Mouse (Mus musculus): ENCODE data around the gene Ryr1. TPM values are rescaled to one million over a fixed set of nuclear protein-coding genes. Genes with fewer than 3 reads are reported as not detected.
A peak's percentile ranks its signal among the peaks of the same experiment; 100 is the strongest.

Gene Ryr1
- polyA plus RNA-seq, 1 experiment: 0.05 TPM

GRCm38 (mm10) chr7:29023514-29023913, 101.5 kb downstream of the Ryr1 start:
- TF ChIP-seq POLR2A (IDR thresholded peaks at IDR 0.05; ENCODE audit: low read depth, low read length) (no peak), CTCF (IDR thresholded peaks at IDR 0.05; ENCODE audit: extremely low read depth, insufficient read length, insufficient replicate concordance, low read depth, low read length) (no peak)
- 83% methylated on average over 8 of the region's 8 CpGs for WGBS
- Histone ChIP-seq H3K36me3 (ENCODE audit: control insufficient read depth, insufficient read depth, low read length) (no peaks in the 10 kb centered on the region), H3K4me1 (ENCODE audit: control insufficient read depth, insufficient read depth, insufficient read length, low read length) (peaks cover 5% of the 10 kb centered on the region), H3K4me3 (ENCODE audit: low read depth, low read length) (no peak overlapping the region), H3K27ac (ENCODE audit: insufficient read depth, low read depth, low read length) (no peak overlapping the region), H3K27me3 (ENCODE audit: control insufficient read depth, insufficient read depth, low read length) (peaks cover 16% of the 10 kb centered on the region)

DNA sequence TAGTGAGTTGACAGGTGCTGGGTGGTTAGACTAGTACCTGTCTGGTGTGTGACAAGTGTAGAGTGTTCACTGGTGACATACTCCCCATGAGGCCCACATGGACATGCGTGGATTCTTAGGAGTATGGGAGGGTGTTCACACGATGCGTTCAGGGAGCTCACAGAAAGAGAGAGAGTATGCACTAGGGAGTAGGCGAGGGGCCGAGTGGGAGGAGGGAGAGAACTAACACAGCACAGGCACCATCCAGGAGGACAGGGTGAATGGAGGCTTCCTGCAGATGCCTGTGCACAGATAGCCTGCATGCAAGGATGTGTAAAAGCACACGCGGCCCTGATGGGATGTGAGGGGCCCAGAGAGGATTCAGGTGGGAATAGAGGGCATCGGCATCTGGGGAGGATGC, 102.5 kb downstream of the Ryr1 start:
- Histone ChIP-seq H3K4me3 (ENCODE audit: low read depth, low read length) (no peak overlapping the region), H3K4me1 (ENCODE audit: control insufficient read depth, insufficient read depth, insufficient read length, low read length) (peaks cover 5% of the 10 kb centered on the region), H3K27ac (ENCODE audit: insufficient read depth, low read depth, low read length) (no peak overlapping the region), H3K27me3 (ENCODE audit: control insufficient read depth, insufficient read depth, low read length) (peaks cover 18% of the 10 kb centered on the region), H3K36me3 (ENCODE audit: control insufficient read depth, insufficient read depth, low read length) (no peaks in the 10 kb centered on the region)
- WGBS: 88% methylated on average over 8 of the region's 8 CpGs
- TF ChIP-seq POLR2A (IDR thresholded peaks at IDR 0.05; ENCODE audit: low read depth, low read length): no peak
- no peak for TF ChIP-seq CTCF (IDR thresholded peaks at IDR 0.05; ENCODE audit: extremely low read depth, insufficient read length, insufficient replicate concordance, low read depth, low read length)

GRCm38 (mm10) chr7:29019447-29020220, 105.3 kb downstream of the Ryr1 start:
- Histone ChIP-seq H3K4me1 (ENCODE audit: control insufficient read depth, insufficient read depth, insufficient read length, low read length) (peaks cover 5% of the 10 kb centered on the region), H3K36me3 (ENCODE audit: control insufficient read depth, insufficient read depth, low read length) (no peaks in the 10 kb centered on the region), H3K4me3 (ENCODE audit: low read depth, low read length) (peak overlapping the region; percentile 44), H3K27ac (ENCODE audit: insufficient read depth, low read depth, low read length) (no peak overlapping the region), H3K27me3 (ENCODE audit: control insufficient read depth, insufficient read depth, low read length) (peaks cover 18% of the 10 kb centered on the region)
- 4% methylated on average over 88 of the region's 88 CpGs for WGBS
- no peak for TF ChIP-seq CTCF (IDR thresholded peaks at IDR 0.05; ENCODE audit: extremely low read depth, insufficient read length, insufficient replicate concordance, low read depth, low read length)
- no peak for TF ChIP-seq POLR2A (IDR thresholded peaks at IDR 0.05; ENCODE audit: low read depth, low read length)

- Histone ChIP-seq H3K4me3 (ENCODE audit: low read depth, low read length) (no peak overlapping the region), H3K4me1 (ENCODE audit: control insufficient read depth, insufficient read depth, insufficient read length, low read length) (peaks cover 5% of the 10 kb centered on the region), H3K36me3 (ENCODE audit: control insufficient read depth, insufficient read depth, low read length) (no peaks in the 10 kb centered on the region), H3K27me3 (ENCODE audit: control insufficient read depth, insufficient read depth, low read length) (peaks cover 18% of the 10 kb centered on the region), H3K27ac (ENCODE audit: insufficient read depth, low read depth, low read length) (no peak overlapping the region)
- TF ChIP-seq CTCF (IDR thresholded peaks at IDR 0.05; ENCODE audit: extremely low read depth, insufficient read length, insufficient replicate concordance, low read depth, low read length) (no peak), POLR2A (IDR thresholded peaks at IDR 0.05; ENCODE audit: low read depth, low read length) (no peak)
- WGBS: 81% methylated on average over 7 of the region's 7 CpGs
These were observed 107.8 kb downstream of the Ryr1 start for GRCm38 (mm10) chr7:29017222-29017621.

- no peak overlapping the region for H3K4me3 ChIP-seq (ENCODE audit: low read depth, low read length)
- peaks cover 5% of the 10 kb centered on the region for H3K4me1 ChIP-seq (ENCODE audit: control insufficient read depth, insufficient read depth, insufficient read length, low read length)
- TF ChIP-seq POLR2A (IDR thresholded peaks at IDR 0.05; ENCODE audit: low read depth, low read length): no peak
- TF ChIP-seq CTCF (IDR thresholded peaks at IDR 0.05; ENCODE audit: extremely low read depth, insufficient read length, insufficient replicate concordance, low read depth, low read length): no peak
- 77% methylated on average over 7 of the region's 7 CpGs for WGBS
- peaks cover 18% of the 10 kb centered on the region for H3K27me3 ChIP-seq (ENCODE audit: control insufficient read depth, insufficient read depth, low read length)
- H3K36me3 ChIP-seq (ENCODE audit: control insufficient read depth, insufficient read depth, low read length): no peaks in the 10 kb centered on the region
- H3K27ac ChIP-seq (ENCODE audit: insufficient read depth, low read depth, low read length): no peak overlapping the region
These were observed 108.5 kb downstream of the Ryr1 start for GRCm38 (mm10) chr7:29016440-29016839.

DNA sequence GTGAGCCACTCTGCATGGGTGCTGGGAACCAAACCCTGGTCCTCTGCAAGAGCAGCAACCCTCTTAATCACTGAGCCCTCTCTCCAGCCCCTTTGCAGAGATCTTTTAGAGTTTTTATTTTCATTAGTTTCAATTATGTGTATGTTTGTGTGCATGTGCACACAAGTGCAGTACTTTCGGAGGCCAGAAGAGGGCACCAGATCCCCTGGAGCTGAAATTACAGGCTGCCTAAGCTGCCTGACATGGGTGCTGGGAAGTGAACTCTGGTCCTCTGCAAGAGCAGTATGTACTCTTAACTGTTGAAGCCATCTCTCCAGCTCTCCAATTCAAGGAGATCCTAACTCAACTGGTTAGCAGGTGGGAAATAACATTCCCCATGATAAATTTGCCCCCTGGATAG, 110.0 kb downstream of the Ryr1 start:
- peaks cover 14% of the 10 kb centered on the region for H3K27me3 ChIP-seq (ENCODE audit: control insufficient read depth, insufficient read depth, low read length)
- H3K4me1 ChIP-seq (ENCODE audit: control insufficient read depth, insufficient read depth, insufficient read length, low read length): peaks cover 5% of the 10 kb centered on the region
- WGBS: 91% methylated on average over 1 of the region's 1 CpGs
- H3K27ac ChIP-seq (ENCODE audit: insufficient read depth, low read depth, low read length): no peak overlapping the region
- TF ChIP-seq CTCF (IDR thresholded peaks at IDR 0.05; ENCODE audit: extremely low read depth, insufficient read length, insufficient replicate concordance, low read depth, low read length): no peak
- TF ChIP-seq POLR2A (IDR thresholded peaks at IDR 0.05; ENCODE audit: low read depth, low read length): no peak
- no peak overlapping the region for H3K4me3 ChIP-seq (ENCODE audit: low read depth, low read length)
- H3K36me3 ChIP-seq (ENCODE audit: control insufficient read depth, insufficient read depth, low read length): no peaks in the 10 kb centered on the region

DNA sequence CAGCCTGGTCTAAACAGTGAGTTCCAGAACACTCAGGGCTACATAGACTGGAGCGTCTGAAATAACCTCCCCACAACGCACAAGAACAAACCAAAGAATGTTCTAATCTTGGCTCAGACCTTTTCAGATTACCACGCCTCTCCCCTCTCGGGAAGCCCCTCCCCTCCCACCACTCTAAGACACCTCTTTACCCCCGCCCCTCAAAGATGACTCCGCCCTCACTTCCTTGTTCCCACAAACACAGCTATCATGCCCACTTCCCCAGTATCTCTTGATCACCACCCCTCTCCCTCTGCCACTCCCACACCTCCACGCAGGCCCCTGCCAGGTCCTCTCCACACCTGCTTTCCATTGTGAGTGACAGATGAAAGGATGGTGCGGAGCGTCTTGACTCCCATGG, 116.3 kb downstream of the Ryr1 start:
- Histone ChIP-seq H3K4me3 (ENCODE audit: low read depth, low read length) (no peak overlapping the region), H3K27me3 (ENCODE audit: control insufficient read depth, insufficient read depth, low read length) (no peaks in the 10 kb centered on the region), H3K27ac (ENCODE audit: insufficient read depth, low read depth, low read length) (peak overlapping the region; percentile 43; the same call in 1 of the 2 replicates), H3K36me3 (ENCODE audit: control insufficient read depth, insufficient read depth, low read length) (no peaks in the 10 kb centered on the region), H3K4me1 (ENCODE audit: control insufficient read depth, insufficient read depth, insufficient read length, low read length) (no peaks in the 10 kb centered on the region)
- no peak for TF ChIP-seq CTCF (IDR thresholded peaks at IDR 0.05; ENCODE audit: extremely low read depth, insufficient read length, insufficient replicate concordance, low read depth, low read length)
- no peak for TF ChIP-seq POLR2A (IDR thresholded peaks at IDR 0.05; ENCODE audit: low read depth, low read length)
- 56% methylated on average over 9 of the region's 9 CpGs for WGBS
